Mouse (Mus musculus): Measurements from ENCODE around the gene Sf3b6. TPM values are rescaled to one million over a fixed set of nuclear protein-coding genes. Genes with fewer than 3 reads are reported as not detected.

Sf3b6 gene
- polyA plus RNA-seq (2015; fragmentation: Nextera tagmentation; extraction: Ambion mirVana), result 414 and 557 TPM in 2 replicates

GRCm38 (mm10) chr12:4817361-4818101 is at the start of gene Sf3b6:
TSS of gene Sf3b6 (plus strand) at chr12:4817544.

GRCm38 (mm10) chr12:4768492-4769332 is 48.6 kb upstream of the Sf3b6 start, which contains the start of the genes Pfn4 and Fam228b:
TSS of gene Pfn4 (plus strand) at chr12:4769022.
TSS of gene Fam228b (minus strand) at chr12:4769267.

GRCm38 (mm10) chr12:4841392-4841887 is 24.1 kb downstream of the Sf3b6 start, which contains the start of gene Fkbp1b:
TSS of gene Fkbp1b (minus strand) at chr12:4841591.

GRCm38 (mm10) chr12:4842890-4843597 is 25.7 kb downstream of the Sf3b6 start, which contains the start of gene Wdcp:
TSS of gene Wdcp (plus strand) at chr12:4843303.

GRCm38 (mm10) chr12:4874161-4874927 is 57.0 kb downstream of the Sf3b6 start, which contains the start of gene Mfsd2b:
TSS of gene Mfsd2b (minus strand) at chr12:4874359.

Other genes starting within 250 kb of the Sf3b6 start
- gene Itsn2, start 224.9 kb upstream of the Sf3b6 start, polyA plus RNA-seq (2015; fragmentation: Nextera tagmentation; extraction: Ambion mirVana), result 22.2 and 27.3 TPM in 2 replicates
- not detected in 2 replicates for gene Gm3625, start 224.6 kb upstream of the Sf3b6 start, polyA plus RNA-seq (2015; fragmentation: Nextera tagmentation; extraction: Ambion mirVana)
- gene Fam228a, start 79.1 kb upstream of the Sf3b6 start, polyA plus RNA-seq (2015; fragmentation: Nextera tagmentation; extraction: Ambion mirVana), result 0.13 and 0.18 TPM in 2 replicates
- 2.8 and 4.8 TPM in 2 replicates for gene Pfn4, start 48.5 kb upstream of the Sf3b6 start, polyA plus RNA-seq (2015; fragmentation: Nextera tagmentation; extraction: Ambion mirVana)
- 1.4 and 3.7 TPM in 2 replicates for gene Fam228b, start 48.3 kb upstream of the Sf3b6 start, polyA plus RNA-seq (2015; fragmentation: Nextera tagmentation; extraction: Ambion mirVana)
- gene Fkbp1b, start 24.0 kb downstream of the Sf3b6 start, polyA plus RNA-seq (2015; fragmentation: Nextera tagmentation; extraction: Ambion mirVana), result 31.3 and 78.7 TPM in 2 replicates
- 18.1 and 18.4 TPM in 2 replicates for gene Wdcp, start 25.8 kb downstream of the Sf3b6 start, polyA plus RNA-seq (2015; fragmentation: Nextera tagmentation; extraction: Ambion mirVana)
- gene Mfsd2b, start 56.8 kb downstream of the Sf3b6 start, polyA plus RNA-seq (2015; fragmentation: Nextera tagmentation; extraction: Ambion mirVana), result 1.2 and 3.1 TPM in 2 replicates
- gene Ubxn2a, start 90.2 kb downstream of the Sf3b6 start, polyA plus RNA-seq (2015; fragmentation: Nextera tagmentation; extraction: Ambion mirVana), result 21.0 and 28.2 TPM in 2 replicates
- gene Atad2b, start 99.8 kb downstream of the Sf3b6 start, polyA plus RNA-seq (2015; fragmentation: Nextera tagmentation; extraction: Ambion mirVana), result 4.1 and 6.8 TPM in 2 replicates